Comparison of ENCODE assay signal across 8 mouse cellular contexts in genomic region chrX:17571621-17572459, GRCm38 (mm10). TPM values are rescaled to one million over a fixed set of nuclear protein-coding genes. Genes with fewer than 3 reads are reported as not detected.
DNase-seq lines count a peak whose midpoint lies in the region; ATAC-seq and TF ChIP-seq lines count a peak whose summit lies in the region.

Fundc1 (minus strand) TSS chrX:17572325.

- H3K4me3 ChIP-seq in forebrain, embryonic 14.5 days (ENCODE audit: low read depth, low read length) = peak within 1 kb of the TSS; percentile 40
- H3K4me3 ChIP-seq in lung, adult 2 months (replicated peaks; ENCODE audit: extremely low read depth, low read depth, low read length) = peak within 1 kb of the TSS; percentile 77

- peak; percentile 57; the same call in 1 of the 2 replicates for TF ChIP-seq POLR2A in lung, adult 2 months (IDR thresholded peaks at IDR 0.05; ENCODE audit: borderline replicate concordance, extremely low read depth, low read depth, low read length)

- ATAC-seq in forebrain, embryonic 14.5 days = peak; percentile 99
- peak; percentile 100 for ATAC-seq in neutrophil, adult 5-6 weeks (ENCODE audit: extremely low read depth, insufficient number of reproducible peaks, low FRiP score, poor library complexity, severe bottlenecking)

- DNase-seq in ES-CJ7 (ENCODE audit: low read depth, low spot score) = peak; percentile 96
- peak; percentile 93 for DNase-seq in cerebellum, adult 11 months
- DNase-seq in forebrain, embryonic 14.5 days (ENCODE audit: low spot score) = peak; percentile 97
- DNase-seq in heart, postnatal 14 days = peak; percentile 92 to 93
- peak; percentile 89 to 94 for DNase-seq in layer of hippocampus, adult 18-20 months (ENCODE audit: low spot score in 2 of 2)
- DNase-seq in lung, adult 2 months = peak; percentile 90
- DNase-seq in thymus, adult 18-20 months = peak; percentile 87 to 94

- no peak for TF ChIP-seq CTCF in lung, adult 2 months (IDR thresholded peaks at IDR 0.05; ENCODE audit: insufficient read depth, low read length)

- H3K9ac ChIP-seq in forebrain, embryonic 14.5 days (ENCODE audit: low read length) = peak within 1 kb of the TSS; percentile 66

- H3K27me3 ChIP-seq in forebrain, embryonic 14.5 days (replicated peaks; ENCODE audit: control insufficient read depth, insufficient read depth, low read length) = no peaks in the 10 kb centered on the region

- H3K9me3 ChIP-seq in forebrain, embryonic 14.5 days (replicated peaks; ENCODE audit: control insufficient read depth, low read length) = no peaks in the 10 kb centered on the region

- intact Hi-C loops in heart, postnatal 14 days (cut with DNase I) = loop anchor here (10.0 kb wide), 2 partner anchors 593 to 677 kb away; partner anchors contain the start of gene Kdm6a

- H3K4me1 ChIP-seq in forebrain, embryonic 14.5 days (ENCODE audit: control insufficient read depth, insufficient read depth, low read length) = no peaks in the 10 kb centered on the region
- no peaks in the 10 kb centered on the region for H3K4me1 ChIP-seq in lung, adult 2 months (ENCODE audit: control insufficient read depth, insufficient read depth, low read length)

- H3K36me3 ChIP-seq in forebrain, embryonic 14.5 days (ENCODE audit: control insufficient read depth, insufficient read depth, low read length) = no peaks in the 10 kb centered on the region

- H3K4me2 ChIP-seq in forebrain, embryonic 14.5 days (ENCODE audit: low read length) = peak within 1 kb of the TSS; percentile 50

- 19% methylated on average over 30 of the region's 30 CpGs for WGBS in forebrain, embryonic 14.5 days
- whole genome bisulfite sequencing in lung, adult 2 months = 12% methylated on average over 30 of the region's 30 CpGs

- peak within 1 kb of the TSS; percentile 79 for H3K27ac ChIP-seq in forebrain, embryonic 14.5 days (ENCODE audit: low read depth, low read length)

RNA-seq across cellular contexts. Expression of gene Fundc1, which starts in this region (rescaled TPM):
- polyA plus RNA-seq in forebrain, embryonic 14.5 days (2014; fragmentation: Nextera tagmentation; extraction: Ambion mirVana) = 80.2 and 80.6 TPM in 2 replicates
- total RNA-seq in heart, postnatal 14 days (2021) = 10 to 100 TPM; 24.1 to 24.9 TPM
- 10 to 100 TPM; 48.8 to 56.9 TPM for total RNA-seq in layer of hippocampus, adult 18-20 months (2021)
- polyA plus RNA-seq in lung, adult 2 months (2012; rRNA removed) = 12.5 and 15.1 TPM in 2 replicates
- total RNA-seq in neutrophil, adult 5-6 weeks (2017) = 20.9 and 26.0 TPM in 2 replicates

Comparison
In these comparisons a context has a peak if more than half of its experiments do, and no peak if none do; other contexts are left out.
1. Peak in every context shown above with its lines: DNase-seq, ATAC-seq, H3K4me3 ChIP-seq and H3K27ac ChIP-seq.